Mouse (Mus musculus) MEL (cell line): ENCODE results near the gene Mtfp1. TPM values are rescaled to one million over a fixed set of nuclear protein-coding genes. Genes with fewer than 3 reads are reported as not detected.

Experiments
- DNase-seq: peaks from one replicate; pipeline ENCODE4 v3.0.0; 2011; ENCODE audit warnings: low read depth, low spot score
- H3K27ac ChIP-seq: 2 replicates; pipeline ENCODE4 v1.5.1; 2012; ENCODE audit warnings: low read depth, mild to moderate bottlenecking, control low read depth, low read length, moderate library complexity; ENCODE audit not compliant: control insufficient read depth
- H3K27me3 ChIP-seq, 2 experiments: fragments of 150-350 bp in 1 of 2; sonication (generic) in 1 of 2; 2 replicates each; pipeline ENCODE4 v1.6.1; 2012; ENCODE audit warnings: low read length in 2 of 2, mild to moderate bottlenecking in 2 of 2, improper control_type of control experiment in 1 of 2, moderate library complexity in 1 of 2; ENCODE audit not compliant: insufficient read depth in 2 of 2, control insufficient read depth in 1 of 2
- H3K36me3 ChIP-seq, 2 experiments: 2 replicates each; pipeline ENCODE4 v1.6.1; 2012 to 2014; ENCODE audit warnings: low read length in 2 of 2, improper control_type of control experiment in 1 of 2, inconsistent platforms in 1 of 2, mild to moderate bottlenecking in 1 of 2; ENCODE audit not compliant: insufficient read depth in 2 of 2, control insufficient read depth in 1 of 2
- H3K4me1 ChIP-seq, 2 experiments: fragments of 150-350 bp in 1 of 2; sonication (generic) in 1 of 2; 2 replicates each; pipeline ENCODE4 v1.6.1; 2012; ENCODE audit warnings: low read length in 2 of 2, improper control_type of control experiment in 1 of 2, mild to moderate bottlenecking in 1 of 2; ENCODE audit not compliant: insufficient read depth in 2 of 2, control insufficient read depth in 1 of 2
- H3K4me3 ChIP-seq, 2 experiments: fragments of 150-350 bp in 1 of 2; sonication (generic) in 1 of 2; 2 replicates each; pipeline ENCODE4 v1.5.1; 2012; ENCODE audit warnings: low read depth in 2 of 2, low read length in 2 of 2, mild to moderate bottlenecking in 2 of 2, moderate library complexity in 2 of 2, control low read depth in 1 of 2, improper control_type of control experiment in 1 of 2; ENCODE audit not compliant: control insufficient read depth in 1 of 2, insufficient read depth in 1 of 2
- H3K79me2 ChIP-seq: 2 replicates; pipeline ENCODE4 v1.6.1; 2012; ENCODE audit warnings: mild to moderate bottlenecking, low read length, moderate library complexity; ENCODE audit not compliant: control insufficient read depth, poor library complexity, insufficient read depth
- H3K9ac ChIP-seq: 2 replicates; pipeline ENCODE4 v1.6.1; 2012; ENCODE audit warnings: low read depth, mild to moderate bottlenecking, control low read depth, low read length, moderate library complexity; ENCODE audit not compliant: control insufficient read depth, poor library complexity, severe bottlenecking
- H3K9me3 ChIP-seq: fragments of 150-350 bp; sonication (generic); replicated peaks from 2 replicates; pipeline ENCODE4 v1.6.1; 2012; ENCODE audit warnings: mild to moderate bottlenecking, low read length, improper control_type of control experiment, moderate library complexity; ENCODE audit not compliant: insufficient read depth
- CHD1 ChIP-seq: IDR thresholded peaks from 2 replicates; pipeline ENCODE4 v1.6.1; 2012; ENCODE audit warnings: low read depth, mild to moderate bottlenecking, inconsistent platforms, low read length, improper control_type of control experiment
- CHD2 ChIP-seq: IDR thresholded peaks from 2 replicates; pipeline ENCODE4 v1.6.1; 2011; ENCODE audit warnings: low read length, improper control_type of control experiment
- GATA1 ChIP-seq: IDR thresholded peaks from 2 replicates; pipeline ENCODE4 v1.6.1; 2011; ENCODE audit warnings: low read depth, low read length, improper control_type of control experiment
- HCFC1 ChIP-seq: IDR thresholded peaks from 2 replicates; pipeline ENCODE4 v1.6.1; 2012; ENCODE audit warnings: low read depth, mild to moderate bottlenecking, inconsistent platforms, low read length, improper control_type of control experiment, moderate library complexity
- MAZ ChIP-seq: IDR thresholded peaks from 2 replicates; pipeline ENCODE4 v1.6.1; 2012; ENCODE audit warnings: low read depth, mild to moderate bottlenecking, inconsistent platforms, low read length, improper control_type of control experiment
- MEF2A ChIP-seq: IDR thresholded peaks from 2 replicates; pipeline ENCODE4 v1.6.1; 2014; ENCODE audit warnings: low read depth, mild to moderate bottlenecking, inconsistent platforms, low read length, improper control_type of control experiment; ENCODE audit not compliant: poor library complexity, insufficient replicate concordance, severe bottlenecking; ENCODE audit errors: extremely low read depth
- MYB ChIP-seq: IDR thresholded peaks from 2 replicates; pipeline ENCODE4 v1.6.1; 2011; ENCODE audit warnings: mild to moderate bottlenecking, low read depth, low read length, improper control_type of control experiment
- MYC ChIP-seq: IDR thresholded peaks from 2 replicates; pipeline ENCODE4 v1.6.1; 2011; ENCODE audit warnings: low read depth, mild to moderate bottlenecking, low read length, improper control_type of control experiment, moderate library complexity
- NELFE ChIP-seq: IDR thresholded peaks from 2 replicates; pipeline ENCODE4 v1.6.1; 2011; ENCODE audit warnings: low read depth, low read length, improper control_type of control experiment
- NRF1 ChIP-seq: IDR thresholded peaks from 2 replicates; pipeline ENCODE4 v1.6.1; 2014; ENCODE audit warnings: low read depth, mild to moderate bottlenecking, inconsistent platforms, low read length, improper control_type of control experiment, moderate library complexity; ENCODE audit not compliant: poor library complexity, insufficient read depth, severe bottlenecking
- POLR2A ChIP-seq, 2 experiments: IDR thresholded peaks; 2 replicates each; pipeline ENCODE4 v1.6.1; 2011 to 2012; ENCODE audit warnings: low read length in 2 of 2, mild to moderate bottlenecking in 2 of 2, control low read depth in 1 of 2, improper control_type of control experiment in 1 of 2, low read depth in 1 of 2, moderate library complexity in 1 of 2; ENCODE audit not compliant: control insufficient read depth in 1 of 2, insufficient read depth in 1 of 2, poor library complexity in 1 of 2
- RAD21 ChIP-seq: IDR thresholded peaks from 2 replicates; pipeline ENCODE4 v1.6.1; 2011; ENCODE audit warnings: mild to moderate bottlenecking, low read depth, low read length, improper control_type of control experiment
- RCOR1 ChIP-seq: IDR thresholded peaks from 2 replicates; pipeline ENCODE4 v1.6.1; 2012; ENCODE audit warnings: low read depth, mild to moderate bottlenecking, inconsistent platforms, low read length, improper control_type of control experiment
- SMC3 ChIP-seq: IDR thresholded peaks from 2 replicates; pipeline ENCODE4 v1.6.1; 2011; ENCODE audit warnings: low read depth, low read length, improper control_type of control experiment
- TAL1 ChIP-seq: IDR thresholded peaks from 2 replicates; pipeline ENCODE4 v1.6.1; 2012; ENCODE audit warnings: mild to moderate bottlenecking, inconsistent platforms, low read length, moderate library complexity, mixed read lengths
- TBP ChIP-seq: IDR thresholded peaks from 2 replicates; pipeline ENCODE4 v1.8.0; 2011; ENCODE audit warnings: low read depth, low read length, improper control_type of control experiment
- USF1 ChIP-seq: IDR thresholded peaks from 2 replicates; pipeline ENCODE4 v1.6.1; 2014; ENCODE audit warnings: low read depth, mild to moderate bottlenecking, inconsistent platforms, low read length, improper control_type of control experiment, moderate library complexity
- USF2 ChIP-seq, 2 experiments: IDR thresholded peaks; 2 replicates each; pipeline ENCODE4 v1.6.1; 2011 to 2012; ENCODE audit warnings: improper control_type of control experiment in 2 of 2, low read length in 2 of 2, borderline replicate concordance in 1 of 2, inconsistent platforms in 1 of 2, low read depth in 1 of 2, mild to moderate bottlenecking in 1 of 2; ENCODE audit not compliant: insufficient read depth in 1 of 2
- ZC3H11A ChIP-seq: IDR thresholded peaks from 2 replicates; pipeline ENCODE4 v1.6.1; 2012; ENCODE audit warnings: low read depth, mild to moderate bottlenecking, inconsistent platforms, low read length, improper control_type of control experiment
- ZKSCAN1 ChIP-seq: IDR thresholded peaks from 2 replicates; pipeline ENCODE4 v1.6.1; 2012; ENCODE audit warnings: low read depth, mild to moderate bottlenecking, inconsistent platforms, low read length, improper control_type of control experiment, moderate library complexity
- ZNF384 ChIP-seq: IDR thresholded peaks from 2 replicates; pipeline ENCODE4 v1.6.1; 2012; ENCODE audit warnings: low read depth, mild to moderate bottlenecking, inconsistent platforms, low read length, improper control_type of control experiment
- polyA plus RNA-seq, 2 experiments: library from polyadenylated mRNA; stranded (reverse) in 1 of 2; unstranded in 1 of 2; fragments of >175 nt in 1 of 2; fragments of >200 nt in 1 of 2; gene quantifications; 2 replicates each; pipeline versions ENCODE4 v1.2.1 to v1.2.4; 2012; ENCODE audit warnings: low replicate concordance in 2 of 2, low read depth in 1 of 2; ENCODE audit not compliant: insufficient read length in 2 of 2, insufficient read depth in 1 of 2, missing spikeins in 1 of 2
- total RNA-seq: library from RNA; depleted of rRNA; stranded (reverse); fragments of 300-350 nt; gene quantifications from 2 replicates; pipeline ENCODE4 v1.2.3, GENCODE M21; 2012

Gene Mtfp1
- total and polyA plus RNA-seq, 3 experiments, result 70.5 to 84.8 TPM; not detected in 1

GRCm38 (mm10) chr11:4141505-4141904 is 46.3 kb upstream of the Mtfp1 start:
- Histone ChIP-seq H3K9me3 (no peaks in the 10 kb centered on the region), H3K27me3 (no peaks in the 10 kb centered on the region), H3K4me3 (no peak overlapping the region), H3K9ac (no peak overlapping the region), H3K36me3 (no peaks in the 10 kb centered on the region), H3K79me2 (no peaks in the 10 kb centered on the region), H3K27ac (no peak overlapping the region), H3K4me1 (no peaks in the 10 kb centered on the region)
- no peak for DNase-seq
- TF ChIP-seq MAZ, result no peak
- TF ChIP-seq CHD2, result no peak
- TF ChIP-seq TAL1, result no peak
- TF ChIP-seq RCOR1, result no peak
- no peak for TF ChIP-seq POLR2A (IDR thresholded peaks at IDR 0.05; ENCODE audit: control insufficient read depth in 1 of 2, insufficient read depth in 1 of 2, low read depth in 1 of 2, low read length in 2 of 2, poor library complexity in 1 of 2)
- no peak for TF ChIP-seq TBP
- no peak for TF ChIP-seq NRF1
- no peak for TF ChIP-seq MYB
- no peak for TF ChIP-seq USF2 (IDR thresholded peaks at IDR 0.05; ENCODE audit: borderline replicate concordance in 1 of 2, insufficient read depth in 1 of 2, low read depth in 1 of 2, low read length in 2 of 2)

- H3K9me3 ChIP-seq, result no peaks in the 10 kb centered on the region
- peaks cover 5 to 10% of the 10 kb centered on the region in 2 experiments; a peak in 3 of 4 replicates for H3K4me1 ChIP-seq
- H3K79me2 ChIP-seq, result peaks cover 6% of the 10 kb centered on the region
- no peak overlapping the region for H3K4me3 ChIP-seq
- no peaks in the 10 kb centered on the region for H3K27me3 ChIP-seq
- TF ChIP-seq MAZ, result no peak
- no peak for TF ChIP-seq CHD1
- no peak for TF ChIP-seq ZC3H11A
- TF ChIP-seq GATA1, result no peak
- no peak for TF ChIP-seq USF1
- TF ChIP-seq MEF2A, result no peak
- TF ChIP-seq RAD21, result no peak
- TF ChIP-seq MYB, result no peak
- TF ChIP-seq ZKSCAN1, result no peak
- no peak for TF ChIP-seq USF2 (IDR thresholded peaks at IDR 0.05; ENCODE audit: borderline replicate concordance in 1 of 2, insufficient read depth in 1 of 2, low read depth in 1 of 2, low read length in 2 of 2)
- TF ChIP-seq SMC3, result no peak
- no peak for TF ChIP-seq ZNF384
- TF ChIP-seq HCFC1, result no peak
- no peak for TF ChIP-seq CHD2
- TF ChIP-seq NELFE, result no peak
- TF ChIP-seq MYC, result no peak
- H3K36me3 ChIP-seq, result peaks cover 0 to 2% of the 10 kb centered on the region in 2 experiments; a peak in 1 of 4 replicates
- no peak overlapping the region for H3K27ac ChIP-seq
- H3K9ac ChIP-seq, result no peak overlapping the region
- no peak for DNase-seq
Observed at GRCm38 (mm10) chr11:4138964-4139363, 43.7 kb upstream of the Mtfp1 start.
